Mouse (Mus musculus): ENCODE results near the gene Atf1. TPM values are rescaled to one million over a fixed set of nuclear protein-coding genes. Genes with fewer than 3 reads are reported as not detected.

Gene Atf1
- 12.7 and 14.4 TPM in 2 replicates for polyA plus RNA-seq (2015; fragmentation: Nextera tagmentation; extraction: Ambion mirVana)

GRCm38 (mm10) chr15:100227663-100228534, at the start of gene Atf1:
Atf1 (plus strand) TSS chr15:100227819.
- H3K36me3 ChIP-seq: no peaks in the 10 kb centered on the region
- H3K27me3 ChIP-seq: no peaks in the 10 kb centered on the region
- peak within 1 kb of the TSS; percentile 81 for H3K4me2 ChIP-seq
- H3K27ac ChIP-seq (replicated peaks): peak within 1 kb of the TSS; percentile 100
- peaks cover 25% of the 10 kb centered on the region for H3K4me1 ChIP-seq (replicated peaks)
- 0% methylated on average over 47 of the region's 133 CpGs for WGBS
- H3K9me3 ChIP-seq: no peaks in the 10 kb centered on the region
- peak within 1 kb of the TSS; percentile 99 for H3K9ac ChIP-seq
- peak within 1 kb of the TSS; percentile 92 for H3K4me3 ChIP-seq
- ATAC-seq (ENCODE audit: low FRiP score, low read depth): peak; percentile 86

DNA sequence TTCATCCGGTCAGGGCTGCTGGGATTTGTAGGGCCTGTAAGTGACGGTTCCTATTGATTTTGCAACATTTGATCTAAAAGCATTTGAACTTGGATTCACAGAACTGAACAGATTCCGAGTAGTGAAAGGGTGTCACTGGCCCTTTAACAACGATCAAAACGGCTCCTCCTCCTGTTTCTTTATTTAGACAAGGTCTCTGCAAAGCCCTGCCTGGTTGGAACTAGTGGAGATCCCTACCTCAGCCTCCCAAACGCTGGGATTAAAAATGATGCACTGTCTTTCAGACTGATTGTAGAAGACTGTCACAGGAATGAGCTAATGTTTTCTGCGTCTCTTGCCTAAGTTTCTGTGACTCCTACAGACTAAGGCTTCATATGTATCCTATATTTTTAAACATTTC, 49.1 kb upstream of the Atf1 start:
- Histone ChIP-seq H3K27ac (replicated peaks) (no peak overlapping the region), H3K9ac (no peak overlapping the region), H3K4me2 (no peak overlapping the region), H3K27me3 (no peaks in the 10 kb centered on the region), H3K4me1 (replicated peaks) (no peaks in the 10 kb centered on the region), H3K9me3 (no peaks in the 10 kb centered on the region), H3K4me3 (no peak overlapping the region), H3K36me3 (peaks cover 76% of the 10 kb centered on the region)
- no peak for ATAC-seq (ENCODE audit: low FRiP score, low read depth)
- WGBS: 80% methylated on average over 7 of the region's 7 CpGs

- H3K27ac ChIP-seq (replicated peaks): no peak overlapping the region
- peaks cover 75% of the 10 kb centered on the region for H3K36me3 ChIP-seq
- no peak for ATAC-seq (ENCODE audit: low FRiP score, low read depth)
- no peak overlapping the region for H3K4me3 ChIP-seq
- H3K9ac ChIP-seq: no peak overlapping the region
- no peak overlapping the region for H3K4me2 ChIP-seq
- no peaks in the 10 kb centered on the region for H3K4me1 ChIP-seq (replicated peaks)
- no peaks in the 10 kb centered on the region for H3K27me3 ChIP-seq
- no peaks in the 10 kb centered on the region for H3K9me3 ChIP-seq
- 92% methylated on average over 6 of the region's 6 CpGs for WGBS
These were observed 47.9 kb upstream of the Atf1 start for GRCm38 (mm10) chr15:100179685-100180084.

DNA sequence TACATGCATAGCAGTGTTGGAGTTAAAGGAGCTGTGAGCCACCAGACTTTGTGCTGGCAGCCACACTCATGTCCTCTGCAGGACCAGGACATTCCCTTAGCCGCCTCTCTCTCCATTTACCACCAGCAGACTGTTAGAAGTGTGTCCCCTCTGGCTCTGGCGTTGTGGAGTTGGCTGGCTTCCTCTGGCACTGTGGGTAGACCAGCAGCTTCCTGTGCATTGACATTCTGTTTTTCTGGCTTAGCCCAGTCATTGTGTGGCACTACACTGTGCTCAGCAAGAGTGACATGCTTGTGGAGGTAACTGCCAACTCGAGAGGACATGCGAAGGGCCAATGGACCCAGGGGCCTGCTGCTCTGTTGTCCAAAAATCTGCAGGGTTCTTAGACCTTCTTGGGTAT, 47.4 kb upstream of the Atf1 start:
- peak; percentile 82 for ATAC-seq (ENCODE audit: low FRiP score, low read depth)
- Histone ChIP-seq H3K36me3 (peaks cover 72% of the 10 kb centered on the region), H3K4me3 (no peak overlapping the region), H3K27me3 (no peaks in the 10 kb centered on the region), H3K27ac (replicated peaks) (no peak overlapping the region), H3K4me1 (replicated peaks) (no peaks in the 10 kb centered on the region), H3K4me2 (no peak overlapping the region), H3K9me3 (no peaks in the 10 kb centered on the region), H3K9ac (no peak overlapping the region)
- 73% methylated on average over 4 of the region's 4 CpGs for WGBS

GRCm38 (mm10) chr15:100181841-100182240, 45.8 kb upstream of the Atf1 start:
- Histone ChIP-seq H3K9me3 (no peaks in the 10 kb centered on the region), H3K27ac (replicated peaks) (no peak overlapping the region), H3K27me3 (no peaks in the 10 kb centered on the region), H3K4me3 (no peak overlapping the region), H3K9ac (no peak overlapping the region), H3K36me3 (peaks cover 76% of the 10 kb centered on the region), H3K4me1 (replicated peaks) (no peaks in the 10 kb centered on the region), H3K4me2 (no peak overlapping the region)
- 83% methylated on average over 10 of the region's 10 CpGs for WGBS
- no peak for ATAC-seq (ENCODE audit: low FRiP score, low read depth)

DNA sequence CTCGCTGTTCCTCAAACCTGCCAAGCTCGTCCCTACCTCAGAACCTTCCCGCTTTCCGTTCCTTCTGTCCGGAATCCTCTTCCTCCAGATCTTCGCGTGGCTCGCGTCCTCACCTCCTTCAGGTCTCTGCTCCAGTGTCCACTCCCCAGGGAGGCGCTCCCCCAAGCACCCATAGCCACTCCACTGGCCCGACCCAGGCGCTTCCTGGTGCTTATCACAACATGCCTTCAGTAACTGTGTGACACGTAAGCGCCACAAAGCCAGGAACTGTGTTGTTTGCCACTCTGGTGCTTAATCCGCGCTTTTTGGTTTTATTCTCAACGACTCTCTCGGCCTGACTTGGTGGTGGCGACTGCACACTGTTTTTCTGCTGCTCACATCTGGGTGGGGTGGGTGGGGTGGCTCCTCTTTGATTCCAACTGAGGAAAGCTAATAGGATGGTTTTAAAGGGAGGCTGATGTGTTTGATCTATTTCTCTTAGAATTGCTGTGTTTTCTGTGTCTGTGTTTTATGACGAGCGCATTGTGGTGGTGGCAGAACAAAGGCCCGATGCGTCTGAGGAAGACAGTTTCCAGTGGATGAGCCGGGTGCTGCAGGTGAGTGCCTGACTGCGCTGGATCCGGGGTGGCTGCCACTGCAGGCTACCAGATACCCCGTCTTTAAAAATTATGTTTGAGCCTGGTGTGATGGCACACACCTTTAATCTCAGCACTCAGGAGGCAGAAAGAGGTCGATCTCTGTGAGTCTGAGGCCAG, 44.9 kb upstream of the Atf1 start:
- ATAC-seq (ENCODE audit: low FRiP score, low read depth): no peak
- Histone ChIP-seq H3K9ac (no peak overlapping the region), H3K27me3 (no peaks in the 10 kb centered on the region), H3K4me3 (no peak overlapping the region), H3K36me3 (peaks cover 81% of the 10 kb centered on the region), H3K4me1 (replicated peaks) (no peaks in the 10 kb centered on the region), H3K4me2 (no peak overlapping the region), H3K9me3 (no peaks in the 10 kb centered on the region), H3K27ac (replicated peaks) (no peak overlapping the region)
- 91% methylated on average over 28 of the region's 28 CpGs for WGBS

- H3K27ac ChIP-seq (replicated peaks): no peak overlapping the region
- no peaks in the 10 kb centered on the region for H3K9me3 ChIP-seq
- WGBS: 86% methylated on average over 10 of the region's 10 CpGs
- no peak for ATAC-seq (ENCODE audit: low FRiP score, low read depth)
- no peak overlapping the region for H3K9ac ChIP-seq
- peaks cover 80% of the 10 kb centered on the region for H3K36me3 ChIP-seq
- no peaks in the 10 kb centered on the region for H3K4me1 ChIP-seq (replicated peaks)
- no peak overlapping the region for H3K4me3 ChIP-seq
- no peak overlapping the region for H3K4me2 ChIP-seq
- no peaks in the 10 kb centered on the region for H3K27me3 ChIP-seq
These were observed 44.1 kb upstream of the Atf1 start for GRCm38 (mm10) chr15:100183510-100183909.

DNA sequence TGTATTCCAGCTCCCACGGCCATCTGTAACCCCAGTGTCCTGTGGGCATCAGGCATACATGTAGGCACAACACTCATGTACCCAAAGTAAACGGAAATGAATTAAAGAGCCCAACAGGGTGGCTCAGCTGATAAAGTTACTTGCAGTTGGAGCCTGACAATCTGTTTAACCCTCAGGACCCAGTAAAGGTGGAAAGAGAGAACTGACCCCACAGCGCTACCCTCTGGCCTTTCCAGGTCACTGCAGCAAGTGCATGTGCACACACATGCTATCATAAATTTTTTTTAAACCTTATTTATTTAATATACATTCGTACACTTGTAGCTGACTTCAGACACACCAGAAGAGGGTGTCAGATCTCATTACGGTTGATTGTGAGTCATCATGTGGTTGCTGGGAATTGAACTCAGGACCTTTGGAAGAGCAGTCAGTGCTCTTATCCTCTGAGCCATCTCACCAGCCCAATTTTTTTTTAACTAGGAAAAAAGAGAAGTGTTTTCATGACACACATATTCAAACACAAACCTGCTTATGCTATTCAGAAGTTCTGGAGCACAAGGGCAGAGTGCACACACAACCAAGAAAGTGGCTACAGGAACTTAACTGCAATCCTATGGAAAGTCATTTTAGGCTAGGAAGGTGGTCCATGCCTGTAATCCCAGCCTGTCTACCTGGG, 42.7 kb upstream of the Atf1 start:
- no peak for ATAC-seq (ENCODE audit: low FRiP score, low read depth)
- Histone ChIP-seq H3K36me3 (peaks cover 79% of the 10 kb centered on the region), H3K4me1 (replicated peaks) (no peaks in the 10 kb centered on the region), H3K9me3 (no peaks in the 10 kb centered on the region), H3K9ac (no peak overlapping the region), H3K4me2 (no peak overlapping the region), H3K4me3 (no peak overlapping the region), H3K27me3 (no peaks in the 10 kb centered on the region), H3K27ac (replicated peaks) (no peak overlapping the region)
- 90% methylated on average over 5 of the region's 5 CpGs for WGBS

- no peaks in the 10 kb centered on the region for H3K27me3 ChIP-seq
- no peak for ATAC-seq (ENCODE audit: low FRiP score, low read depth)
- no peak overlapping the region for H3K4me2 ChIP-seq
- H3K27ac ChIP-seq (replicated peaks): no peak overlapping the region
- H3K9me3 ChIP-seq: no peaks in the 10 kb centered on the region
- H3K9ac ChIP-seq: no peak overlapping the region
- 89% methylated on average over 9 of the region's 9 CpGs for WGBS
- no peaks in the 10 kb centered on the region for H3K4me1 ChIP-seq (replicated peaks)
- H3K36me3 ChIP-seq: peaks cover 80% of the 10 kb centered on the region
- H3K4me3 ChIP-seq: no peak overlapping the region
These were observed 41.4 kb upstream of the Atf1 start for GRCm38 (mm10) chr15:100186234-100186633.

- Histone ChIP-seq H3K9me3 (no peaks in the 10 kb centered on the region), H3K36me3 (peaks cover 80% of the 10 kb centered on the region), H3K27me3 (no peaks in the 10 kb centered on the region), H3K9ac (no peak overlapping the region), H3K4me2 (no peak overlapping the region), H3K27ac (replicated peaks) (no peak overlapping the region), H3K4me1 (replicated peaks) (no peaks in the 10 kb centered on the region), H3K4me3 (no peak overlapping the region)
- ATAC-seq (ENCODE audit: low FRiP score, low read depth): no peak
- WGBS: 96% methylated on average over 8 of the region's 8 CpGs
These were observed 40.5 kb upstream of the Atf1 start for GRCm38 (mm10) chr15:100186882-100187672.

DNA sequence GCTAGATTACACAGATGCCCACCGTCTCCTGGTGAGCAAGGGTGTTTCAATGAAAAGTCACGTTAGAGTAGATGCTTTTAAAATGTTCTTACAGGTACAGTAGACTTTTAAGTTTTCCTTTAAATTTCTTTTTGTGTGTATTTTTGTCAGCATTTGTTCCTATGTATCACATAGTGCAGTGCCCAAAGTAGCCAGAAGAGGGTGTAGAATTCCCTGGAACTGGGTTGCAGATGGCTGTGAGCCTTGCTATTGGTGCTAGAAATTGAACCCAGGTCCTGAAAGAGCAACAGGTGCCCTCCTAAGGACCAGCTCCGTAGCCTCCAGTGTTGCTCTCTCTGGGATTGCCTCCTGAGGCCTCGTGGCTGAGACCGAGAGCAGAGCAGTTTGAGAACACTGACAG, 39.1 kb upstream of the Atf1 start:
- Histone ChIP-seq H3K9ac (no peak overlapping the region), H3K4me1 (replicated peaks) (no peaks in the 10 kb centered on the region), H3K27ac (replicated peaks) (no peak overlapping the region), H3K36me3 (peaks cover 77% of the 10 kb centered on the region), H3K9me3 (no peaks in the 10 kb centered on the region), H3K4me2 (no peak overlapping the region), H3K4me3 (no peak overlapping the region), H3K27me3 (no peaks in the 10 kb centered on the region)
- ATAC-seq (ENCODE audit: low FRiP score, low read depth): no peak
- WGBS: 88% methylated on average over 5 of the region's 5 CpGs

Measured in hindbrain, embryonic 15.5 days (tissue).